Mouse (Mus musculus): ENCODE measurements at regions not wholly inside any gene's neighbourhood (a gene's known extent, or its start where the extent isn't known, plus 50 kb on each side); places are given as distances from the start of the nearest gene placed in this dataset.

DNA sequence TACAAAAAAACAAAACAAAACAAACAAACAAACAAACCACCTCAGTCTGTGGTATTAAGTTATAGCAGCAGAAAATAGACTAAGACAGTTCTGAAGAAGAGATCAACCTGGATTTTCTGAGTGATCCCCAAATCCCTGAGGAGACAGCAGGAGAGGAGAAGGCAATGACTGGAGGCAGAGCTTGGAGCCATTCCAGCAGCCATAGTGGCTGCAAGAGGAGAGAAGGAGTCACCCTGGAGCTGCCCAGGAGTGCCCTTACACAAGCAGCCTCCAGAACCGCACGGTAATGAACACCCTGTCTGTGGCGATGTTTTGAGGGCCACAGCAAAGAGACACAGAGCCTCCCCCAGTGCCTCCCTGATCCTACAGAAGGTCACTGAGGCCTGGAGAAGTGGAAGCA is 58.0 kb upstream of the Bod1 start:
- no peak for TF ChIP-seq CTCF (IDR thresholded peaks at IDR 0.05 in 2 of 3, conservative IDR thresholded peaks at IDR 0.05 in 1 of 3; ENCODE audit: control insufficient read depth in 1 of 3, insufficient read depth in 1 of 3, low read depth in 2 of 3, low read length in 3 of 3, poor library complexity in 1 of 3, severe bottlenecking in 1 of 3)
- no peak for TF ChIP-seq EP300 (IDR thresholded peaks at IDR 0.05; ENCODE audit: low read depth in 1 of 2, low read length in 2 of 2)
- no peak for TF ChIP-seq ELF1 (IDR thresholded peaks at IDR 0.05; ENCODE audit: low read depth, low read length)

All from MEL (cell line).